Mouse (Mus musculus): Measurements from ENCODE around the gene Dlg5. TPM values are rescaled to one million over a fixed set of nuclear protein-coding genes. Genes with fewer than 3 reads are reported as not detected.

Gene Dlg5
- polyA plus RNA-seq, 1 experiment from 2014 or later: 19.3 TPM

- Histone ChIP-seq H3K9me3 (ENCODE audit: control insufficient read depth, low read length) (no peaks in the 10 kb centered on the region), H3K9ac (ENCODE audit: low read length) (no peak overlapping the region), H3K4me3 (ENCODE audit: low read depth, low read length) (no peak overlapping the region), H3K36me3 (ENCODE audit: control insufficient read depth, insufficient read depth, low read length) (no peaks in the 10 kb centered on the region), H3K27me3 (ENCODE audit: control insufficient read depth, insufficient read depth, low read length) (no peaks in the 10 kb centered on the region), H3K4me1 (ENCODE audit: control insufficient read depth, insufficient read depth, low read length) (peaks cover 3% of the 10 kb centered on the region; the same call in 1 of the 2 replicates), H3K27ac (ENCODE audit: low read depth, low read length) (no peak overlapping the region), H3K4me2 (no peak overlapping the region)
- DNase-seq (ENCODE audit: low spot score, missing footprints) (no peak), ATAC-seq (ENCODE audit: low FRiP score) (no peak)
- 88% methylated on average over 2 of the region's 2 CpGs for WGBS
These were observed 3.7 kb downstream of the Dlg5 start for GRCm38 (mm10) chr14:24242016-24242415.

- no peaks in the 10 kb centered on the region for H3K27me3 ChIP-seq (ENCODE audit: control insufficient read depth, insufficient read depth, low read length)
- WGBS: 78% methylated on average over 6 of the region's 6 CpGs
These were observed 4.9 kb downstream of the Dlg5 start for GRCm38 (mm10) chr14:24240831-24241230.

DNA sequence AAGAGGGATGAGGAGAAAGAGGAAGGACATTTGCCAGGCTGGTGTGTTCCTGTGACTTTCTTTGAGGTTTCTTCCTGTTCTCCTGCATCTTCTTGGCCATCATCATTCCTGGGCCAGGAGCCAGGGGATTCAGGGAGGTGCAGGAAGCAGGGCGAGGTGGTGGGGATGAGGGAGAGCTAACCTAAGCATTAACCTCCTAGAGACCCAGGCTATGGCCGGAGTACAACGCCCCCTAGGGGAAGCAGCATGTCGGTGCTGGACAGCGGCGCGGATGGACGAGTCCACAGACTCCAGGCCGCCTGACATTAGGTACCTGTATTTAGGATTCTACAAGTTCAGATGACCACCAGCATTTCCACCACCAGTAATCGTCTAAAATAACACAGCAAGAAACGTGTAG lies 6.1 kb downstream of the Dlg5 start:
- Histone ChIP-seq H3K9ac (ENCODE audit: low read length) (no peak overlapping the region), H3K9me3 (ENCODE audit: control insufficient read depth, low read length) (no peaks in the 10 kb centered on the region), H3K4me3 (ENCODE audit: low read depth, low read length) (no peak overlapping the region), H3K4me2 (no peak overlapping the region), H3K27me3 (ENCODE audit: control insufficient read depth, insufficient read depth, low read length) (no peaks in the 10 kb centered on the region), H3K27ac (ENCODE audit: low read depth, low read length) (no peak overlapping the region), H3K4me1 (ENCODE audit: control insufficient read depth, insufficient read depth, low read length) (peaks cover 3% of the 10 kb centered on the region; the same call in 1 of the 2 replicates), H3K36me3 (ENCODE audit: control insufficient read depth, insufficient read depth, low read length) (no peaks in the 10 kb centered on the region)
- 84% methylated on average over 11 of the region's 11 CpGs for WGBS
- DNase-seq (ENCODE audit: low spot score, missing footprints) (no peak), ATAC-seq (ENCODE audit: low FRiP score) (no peak)

More at GRCm38 (mm10) chr14:24240831-24241230, 4.9 kb downstream of the Dlg5 start:
- no peaks in the 10 kb centered on the region for H3K36me3 ChIP-seq (ENCODE audit: control insufficient read depth, insufficient read depth, low read length)
- no peak overlapping the region for H3K4me3 ChIP-seq (ENCODE audit: low read depth, low read length)
- H3K4me2 ChIP-seq: no peak overlapping the region
- peaks cover 3% of the 10 kb centered on the region; the same call in 1 of the 2 replicates for H3K4me1 ChIP-seq (ENCODE audit: control insufficient read depth, insufficient read depth, low read length)
- ATAC-seq (ENCODE audit: low FRiP score): no peak
- no peak for DNase-seq (ENCODE audit: low spot score, missing footprints)
- H3K27ac ChIP-seq (ENCODE audit: low read depth, low read length): no peak overlapping the region
- H3K9me3 ChIP-seq (ENCODE audit: control insufficient read depth, low read length): no peaks in the 10 kb centered on the region
- H3K9ac ChIP-seq (ENCODE audit: low read length): no peak overlapping the region

DNA sequence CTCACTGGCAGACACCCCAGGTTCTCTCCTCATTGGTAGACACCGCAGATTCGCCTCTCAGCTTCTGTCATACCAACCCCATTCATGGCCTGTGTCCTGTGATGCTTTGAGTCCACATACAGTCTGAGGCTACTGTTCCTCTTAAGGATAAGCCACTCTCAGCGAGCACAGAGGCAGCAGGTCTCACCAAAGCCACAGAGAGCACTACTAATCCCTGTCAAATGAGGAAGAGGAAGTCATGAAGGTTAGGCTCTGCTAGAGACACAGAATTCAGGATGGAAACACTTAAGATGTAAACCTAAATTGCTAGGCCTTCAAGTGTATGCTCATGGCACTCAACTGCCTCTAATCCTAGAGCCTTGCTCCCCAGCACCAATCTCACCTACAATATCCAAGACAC lies 9.8 kb downstream of the Dlg5 start:
- no peaks in the 10 kb centered on the region for H3K9me3 ChIP-seq (ENCODE audit: control insufficient read depth, low read length)
- H3K27ac ChIP-seq (ENCODE audit: low read depth, low read length): no peak overlapping the region
- H3K4me2 ChIP-seq: no peak overlapping the region
- H3K4me1 ChIP-seq (ENCODE audit: control insufficient read depth, insufficient read depth, low read length): no peaks in the 10 kb centered on the region
- H3K9ac ChIP-seq (ENCODE audit: low read length): no peak overlapping the region
- DNase-seq (ENCODE audit: low spot score, missing footprints) (no peak), ATAC-seq (ENCODE audit: low FRiP score) (no peak)
- H3K4me3 ChIP-seq (ENCODE audit: low read depth, low read length): no peak overlapping the region
- no peaks in the 10 kb centered on the region for H3K36me3 ChIP-seq (ENCODE audit: control insufficient read depth, insufficient read depth, low read length)
- 79% methylated on average over 3 of the region's 3 CpGs for WGBS
- no peaks in the 10 kb centered on the region for H3K27me3 ChIP-seq (ENCODE audit: control insufficient read depth, insufficient read depth, low read length)

DNA sequence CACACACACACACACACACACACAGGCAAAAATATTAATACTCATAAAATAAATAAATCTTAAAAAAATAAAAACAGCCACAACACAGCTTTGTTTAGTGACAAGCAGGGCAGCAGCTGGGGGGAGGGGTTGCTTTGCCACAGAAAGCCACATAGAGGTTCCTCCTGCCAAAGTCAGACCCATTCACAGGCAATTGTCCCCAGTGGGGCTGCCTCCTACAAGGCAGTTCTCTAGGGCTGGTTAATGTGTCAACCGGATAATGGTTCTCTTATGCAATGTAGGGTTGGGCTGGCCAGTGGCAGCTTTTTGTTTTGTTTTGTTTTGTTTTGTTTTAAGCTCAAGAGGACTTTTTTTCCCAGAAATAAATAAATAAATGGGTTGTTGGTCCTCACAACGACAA lies 11.3 kb downstream of the Dlg5 start:
- 78% methylated on average over 2 of the region's 2 CpGs for WGBS
- ATAC-seq (ENCODE audit: low FRiP score): no peak

DNA sequence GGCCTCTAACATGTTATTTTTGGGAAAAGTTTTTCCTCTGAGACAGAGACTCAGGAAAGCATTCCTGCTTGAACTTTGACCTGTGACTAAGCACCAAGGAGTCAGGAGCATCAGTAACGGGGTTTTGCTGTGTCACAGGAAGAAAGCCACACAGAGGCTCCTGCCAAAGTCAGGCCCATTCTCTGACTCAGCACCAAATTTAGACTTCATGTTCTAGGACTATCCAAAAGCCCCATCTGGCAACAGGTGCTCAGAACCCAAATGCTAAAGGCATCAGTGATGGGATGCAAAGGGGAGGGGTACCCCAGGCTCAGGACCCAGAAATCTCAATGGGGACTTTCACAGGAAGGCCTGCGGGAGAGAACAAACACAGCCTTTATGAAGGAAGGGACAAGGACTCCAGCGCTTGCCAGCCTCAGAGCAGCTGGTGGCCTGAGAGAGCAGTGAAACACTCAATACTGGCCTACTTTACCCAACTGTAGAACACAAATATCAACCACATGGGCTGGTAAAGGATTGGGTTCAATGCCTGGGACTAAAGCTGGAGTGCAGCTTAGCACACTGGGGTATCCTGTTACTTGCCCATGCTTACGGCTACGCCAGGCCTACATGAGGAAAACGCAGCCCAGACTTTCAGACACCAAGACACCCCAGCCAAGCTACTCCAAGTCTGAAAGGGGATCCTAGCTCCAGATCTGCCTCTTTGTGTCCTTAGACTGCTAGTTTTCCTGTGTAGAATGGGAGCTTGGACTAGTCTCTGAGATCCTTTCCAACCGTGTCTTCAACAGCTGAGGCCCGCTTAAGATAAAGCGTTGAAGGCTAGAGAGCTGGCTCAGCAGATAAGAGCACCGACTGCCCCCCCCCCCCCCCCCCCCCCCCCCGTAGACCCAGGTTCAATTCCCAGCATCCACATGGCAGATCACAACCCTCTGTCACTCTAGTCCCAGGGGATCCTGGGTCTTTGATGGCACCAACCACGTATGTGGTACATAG lies 12.8 kb downstream of the Dlg5 start:
- no peak overlapping the region for H3K4me2 ChIP-seq
- no peak overlapping the region for H3K4me3 ChIP-seq (ENCODE audit: low read depth, low read length)
- no peak for DNase-seq (ENCODE audit: low spot score, missing footprints)
- ATAC-seq (ENCODE audit: low FRiP score): no peak
- no peaks in the 10 kb centered on the region for H3K9me3 ChIP-seq (ENCODE audit: control insufficient read depth, low read length)
- no peak overlapping the region for H3K9ac ChIP-seq (ENCODE audit: low read length)
- no peaks in the 10 kb centered on the region for H3K36me3 ChIP-seq (ENCODE audit: control insufficient read depth, insufficient read depth, low read length)
- no peak overlapping the region for H3K27ac ChIP-seq (ENCODE audit: low read depth, low read length)
- H3K27me3 ChIP-seq (ENCODE audit: control insufficient read depth, insufficient read depth, low read length): no peaks in the 10 kb centered on the region
- no peaks in the 10 kb centered on the region for H3K4me1 ChIP-seq (ENCODE audit: control insufficient read depth, insufficient read depth, low read length)
- WGBS: 77% methylated on average over 12 of the region's 12 CpGs

More for the DNA sequence above, 11.3 kb downstream of the Dlg5 start:
- H3K4me3 ChIP-seq (ENCODE audit: low read depth, low read length): no peak overlapping the region
- H3K27me3 ChIP-seq (ENCODE audit: control insufficient read depth, insufficient read depth, low read length): no peaks in the 10 kb centered on the region
- H3K36me3 ChIP-seq (ENCODE audit: control insufficient read depth, insufficient read depth, low read length): no peaks in the 10 kb centered on the region
- no peaks in the 10 kb centered on the region for H3K9me3 ChIP-seq (ENCODE audit: control insufficient read depth, low read length)
- no peak overlapping the region for H3K27ac ChIP-seq (ENCODE audit: low read depth, low read length)
- no peak overlapping the region for H3K4me2 ChIP-seq
- no peak for DNase-seq (ENCODE audit: low spot score, missing footprints)
- no peaks in the 10 kb centered on the region for H3K4me1 ChIP-seq (ENCODE audit: control insufficient read depth, insufficient read depth, low read length)
- H3K9ac ChIP-seq (ENCODE audit: low read length): no peak overlapping the region

GRCm38 (mm10) chr14:24228549-24228948 lies 17.2 kb downstream of the Dlg5 start:
- Histone ChIP-seq H3K9ac (ENCODE audit: low read length) (no peak overlapping the region), H3K27ac (ENCODE audit: low read depth, low read length) (no peak overlapping the region), H3K27me3 (ENCODE audit: control insufficient read depth, insufficient read depth, low read length) (no peaks in the 10 kb centered on the region), H3K4me2 (no peak overlapping the region), H3K36me3 (ENCODE audit: control insufficient read depth, insufficient read depth, low read length) (no peaks in the 10 kb centered on the region), H3K9me3 (ENCODE audit: control insufficient read depth, low read length) (no peaks in the 10 kb centered on the region), H3K4me3 (ENCODE audit: low read depth, low read length) (no peak overlapping the region), H3K4me1 (ENCODE audit: control insufficient read depth, insufficient read depth, low read length) (no peaks in the 10 kb centered on the region)
- no peak for ATAC-seq (ENCODE audit: low FRiP score)
- DNase-seq (ENCODE audit: low spot score, missing footprints): no peak
- 83% methylated on average over 6 of the region's 6 CpGs for WGBS

- no peak for ATAC-seq (ENCODE audit: low FRiP score)
- Histone ChIP-seq H3K4me2 (no peak overlapping the region), H3K36me3 (ENCODE audit: control insufficient read depth, insufficient read depth, low read length) (no peaks in the 10 kb centered on the region), H3K9me3 (ENCODE audit: control insufficient read depth, low read length) (no peaks in the 10 kb centered on the region), H3K27me3 (ENCODE audit: control insufficient read depth, insufficient read depth, low read length) (no peaks in the 10 kb centered on the region), H3K4me3 (ENCODE audit: low read depth, low read length) (no peak overlapping the region), H3K9ac (ENCODE audit: low read length) (no peak overlapping the region), H3K4me1 (ENCODE audit: control insufficient read depth, insufficient read depth, low read length) (no peaks in the 10 kb centered on the region; the same call in 1 of the 2 replicates), H3K27ac (ENCODE audit: low read depth, low read length) (no peak overlapping the region)
- no peak for DNase-seq (ENCODE audit: low spot score, missing footprints)
- WGBS: 88% methylated on average over 8 of the region's 8 CpGs
These were observed 18.7 kb downstream of the Dlg5 start for GRCm38 (mm10) chr14:24227015-24227414.

- no peak for DNase-seq (ENCODE audit: low spot score, missing footprints)
- Histone ChIP-seq H3K4me2 (no peak overlapping the region), H3K27ac (ENCODE audit: low read depth, low read length) (no peak overlapping the region), H3K9me3 (ENCODE audit: control insufficient read depth, low read length) (no peaks in the 10 kb centered on the region), H3K4me3 (ENCODE audit: low read depth, low read length) (no peak overlapping the region), H3K9ac (ENCODE audit: low read length) (no peak overlapping the region), H3K36me3 (ENCODE audit: control insufficient read depth, insufficient read depth, low read length) (no peaks in the 10 kb centered on the region), H3K4me1 (ENCODE audit: control insufficient read depth, insufficient read depth, low read length) (no peaks in the 10 kb centered on the region; the same call in 1 of the 2 replicates), H3K27me3 (ENCODE audit: control insufficient read depth, insufficient read depth, low read length) (no peaks in the 10 kb centered on the region)
- ATAC-seq (ENCODE audit: low FRiP score): no peak
- WGBS: 83% methylated on average over 2 of the region's 2 CpGs
These were observed 19.4 kb downstream of the Dlg5 start for GRCm38 (mm10) chr14:24226344-24226743.

All from midbrain, embryonic 11.5 days (tissue).